Mouse (Mus musculus) brain, embryonic 14.5 days (tissue): ENCODE results near the gene Arnt2.

Experiments
- CTCF ChIP-seq: fragments of 200-500 bp; IDR thresholded peaks from 2 replicates; pipeline ENCODE4 v1.5.1; 2012; ENCODE audit warnings: inconsistent platforms, mild to moderate bottlenecking, moderate library complexity, borderline replicate concordance; ENCODE audit not compliant: insufficient read depth, insufficient read length; ENCODE audit errors: extremely low read depth
- POLR2A ChIP-seq: fragments of 200-500 bp; IDR thresholded peaks from 2 replicates; pipeline ENCODE4 v1.6.1; 2012; ENCODE audit warnings: mild to moderate bottlenecking, inconsistent platforms, borderline replicate concordance; ENCODE audit not compliant: poor library complexity, insufficient read depth, insufficient read length, severe bottlenecking; ENCODE audit errors: extremely low read depth

GRCm38 (mm10) chr7:84299601-84300000 lies 110.4 kb downstream of the Arnt2 start:
- no peak for TF ChIP-seq POLR2A
- TF ChIP-seq CTCF: no peak
